Mouse (Mus musculus): ENCODE results near the gene Hebp1. TPM values are rescaled to one million over a fixed set of nuclear protein-coding genes. Genes with fewer than 3 reads are reported as not detected.

Hebp1 gene
- 5.2 and 6.3 TPM in 2 replicates for polyA plus RNA-seq (2015; fragmentation: Nextera tagmentation; extraction: Ambion mirVana)

- peak within 1 kb of the TSS; percentile 91 for H3K27ac ChIP-seq (replicated peaks)
- no peaks in the 10 kb centered on the region for H3K36me3 ChIP-seq
These were observed at the start of gene Hebp1, which contains the start of gene Fam234b for GRCm38 (mm10) chr6:135197921-135198532. Gene Hebp1 (minus strand): TSS chr6:135198022. Gene Fam234b (plus strand): TSS chr6:135197977.

GRCm38 (mm10) chr6:135245586-135245985 is 47.8 kb upstream of the Hebp1 start:
- H3K27me3 ChIP-seq: no peaks in the 10 kb centered on the region
- no peaks in the 10 kb centered on the region for H3K36me3 ChIP-seq
- H3K27ac ChIP-seq (replicated peaks): no peak overlapping the region
- WGBS: 71% methylated on average over 8 of the region's 8 CpGs
- H3K4me2 ChIP-seq: no peak overlapping the region
- ATAC-seq (ENCODE audit: low read depth): no peak
- peaks cover 8% of the 10 kb centered on the region for H3K4me1 ChIP-seq (replicated peaks)
- H3K9ac ChIP-seq: no peak overlapping the region
- H3K9me3 ChIP-seq: no peaks in the 10 kb centered on the region
- no peak overlapping the region for H3K4me3 ChIP-seq

More at GRCm38 (mm10) chr6:135197921-135198532, at the start of gene Hebp1, which contains the start of gene Fam234b:
- peaks cover 46% of the 10 kb centered on the region for H3K4me1 ChIP-seq (replicated peaks)
- H3K9me3 ChIP-seq: no peaks in the 10 kb centered on the region
- under 1% methylated on average over 52 of the region's 52 CpGs for WGBS
- H3K27me3 ChIP-seq: no peaks in the 10 kb centered on the region
- ATAC-seq (ENCODE audit: low read depth): peak; percentile 94
- H3K4me2 ChIP-seq: peak within 1 kb of the TSS; percentile 84
- peak within 1 kb of the TSS; percentile 88 for H3K4me3 ChIP-seq
- peak within 1 kb of the TSS; percentile 92 for H3K9ac ChIP-seq

- H3K9me3 ChIP-seq: no peaks in the 10 kb centered on the region
- WGBS: 93% methylated on average over 8 of the region's 8 CpGs
- H3K27ac ChIP-seq (replicated peaks): no peak overlapping the region
- ATAC-seq (ENCODE audit: low read depth): no peak
- H3K4me3 ChIP-seq: no peak overlapping the region
- H3K9ac ChIP-seq: no peak overlapping the region
- peaks cover 22% of the 10 kb centered on the region for H3K36me3 ChIP-seq
- H3K27me3 ChIP-seq: no peaks in the 10 kb centered on the region
- no peaks in the 10 kb centered on the region for H3K4me1 ChIP-seq (replicated peaks)
- no peak overlapping the region for H3K4me2 ChIP-seq
These were observed 42.5 kb upstream of the Hebp1 start for GRCm38 (mm10) chr6:135240361-135240760.

GRCm38 (mm10) chr6:135238211-135238610 is 40.4 kb upstream of the Hebp1 start:
- Histone ChIP-seq H3K9me3 (no peaks in the 10 kb centered on the region), H3K27me3 (no peaks in the 10 kb centered on the region), H3K9ac (no peak overlapping the region), H3K4me1 (replicated peaks) (no peaks in the 10 kb centered on the region), H3K4me3 (no peak overlapping the region), H3K4me2 (no peak overlapping the region), H3K27ac (replicated peaks) (no peak overlapping the region), H3K36me3 (peaks cover 43% of the 10 kb centered on the region)
- ATAC-seq (ENCODE audit: low read depth): no peak
- WGBS: 43% methylated on average over 4 of the region's 4 CpGs

- Histone ChIP-seq H3K9me3 (no peaks in the 10 kb centered on the region), H3K27ac (replicated peaks) (no peak overlapping the region), H3K27me3 (no peaks in the 10 kb centered on the region), H3K4me2 (no peak overlapping the region), H3K4me1 (replicated peaks) (no peaks in the 10 kb centered on the region), H3K4me3 (no peak overlapping the region), H3K36me3 (peaks cover 52% of the 10 kb centered on the region), H3K9ac (no peak overlapping the region)
- WGBS: 80% methylated on average over 14 of the region's 14 CpGs
- no peak for ATAC-seq (ENCODE audit: low read depth)
These were observed 39.5 kb upstream of the Hebp1 start for GRCm38 (mm10) chr6:135237326-135237725.

GRCm38 (mm10) chr6:135236576-135236975 is 38.8 kb upstream of the Hebp1 start:
- peaks cover 59% of the 10 kb centered on the region for H3K36me3 ChIP-seq
- H3K27ac ChIP-seq (replicated peaks): no peak overlapping the region

GRCm38 (mm10) chr6:135235742-135236141 is 37.9 kb upstream of the Hebp1 start:
- Histone ChIP-seq H3K27ac (replicated peaks) (no peak overlapping the region), H3K27me3 (no peaks in the 10 kb centered on the region), H3K36me3 (peaks cover 62% of the 10 kb centered on the region), H3K4me2 (no peak overlapping the region), H3K4me3 (no peak overlapping the region), H3K9me3 (no peaks in the 10 kb centered on the region), H3K4me1 (replicated peaks) (no peaks in the 10 kb centered on the region), H3K9ac (no peak overlapping the region)
- no peak for ATAC-seq (ENCODE audit: low read depth)
- whole genome bisulfite sequencing: 93% methylated on average over 3 of the region's 3 CpGs

More at GRCm38 (mm10) chr6:135236576-135236975, 38.8 kb upstream of the Hebp1 start:
- Histone ChIP-seq H3K4me1 (replicated peaks) (no peaks in the 10 kb centered on the region), H3K9ac (no peak overlapping the region), H3K9me3 (no peaks in the 10 kb centered on the region), H3K27me3 (no peaks in the 10 kb centered on the region), H3K4me3 (no peak overlapping the region), H3K4me2 (no peak overlapping the region)
- WGBS: 85% methylated on average over 3 of the region's 3 CpGs
- ATAC-seq (ENCODE audit: low read depth): no peak

GRCm38 (mm10) chr6:135232443-135233182 is 34.8 kb upstream of the Hebp1 start:
- H3K36me3 ChIP-seq: peaks cover 86% of the 10 kb centered on the region
- WGBS: 64% methylated on average over 12 of the region's 12 CpGs
- ATAC-seq (ENCODE audit: low read depth): no peak

GRCm38 (mm10) chr6:135230586-135230985 is 32.8 kb upstream of the Hebp1 start:
- no peaks in the 10 kb centered on the region for H3K27me3 ChIP-seq
- H3K9ac ChIP-seq: no peak overlapping the region
- no peaks in the 10 kb centered on the region for H3K9me3 ChIP-seq
- H3K4me1 ChIP-seq (replicated peaks): no peaks in the 10 kb centered on the region
- no peak overlapping the region for H3K27ac ChIP-seq (replicated peaks)
- no peak overlapping the region for H3K4me3 ChIP-seq
- no peak overlapping the region for H3K4me2 ChIP-seq
- H3K36me3 ChIP-seq: peaks cover 84% of the 10 kb centered on the region
- 88% methylated on average over 6 of the region's 6 CpGs for WGBS
- no peak for ATAC-seq (ENCODE audit: low read depth)

More at GRCm38 (mm10) chr6:135232443-135233182, 34.8 kb upstream of the Hebp1 start:
- H3K9me3 ChIP-seq: no peaks in the 10 kb centered on the region
- no peaks in the 10 kb centered on the region for H3K27me3 ChIP-seq
- H3K4me2 ChIP-seq: no peak overlapping the region
- no peak overlapping the region for H3K4me3 ChIP-seq
- H3K4me1 ChIP-seq (replicated peaks): no peaks in the 10 kb centered on the region
- no peak overlapping the region for H3K9ac ChIP-seq
- no peak overlapping the region for H3K27ac ChIP-seq (replicated peaks)

- Histone ChIP-seq H3K4me3 (no peak overlapping the region), H3K27me3 (no peaks in the 10 kb centered on the region), H3K4me2 (no peak overlapping the region), H3K27ac (replicated peaks) (no peak overlapping the region), H3K36me3 (peaks cover 68% of the 10 kb centered on the region), H3K4me1 (replicated peaks) (peaks cover 12% of the 10 kb centered on the region), H3K9ac (no peak overlapping the region), H3K9me3 (no peaks in the 10 kb centered on the region)
- 47% methylated on average over 10 of the region's 10 CpGs for WGBS
- peak; percentile 64; the same call in 1 of the 2 replicates for ATAC-seq (ENCODE audit: low read depth)
These were observed 30.7 kb upstream of the Hebp1 start for GRCm38 (mm10) chr6:135228465-135228941.

- H3K4me1 ChIP-seq (replicated peaks): peaks cover 14% of the 10 kb centered on the region
- H3K9ac ChIP-seq: no peak overlapping the region
- peaks cover 56% of the 10 kb centered on the region for H3K36me3 ChIP-seq
- peak; percentile 68; the same call in 1 of the 2 replicates for ATAC-seq (ENCODE audit: low read depth)
- 52% methylated on average over 6 of the region's 6 CpGs for WGBS
- no peaks in the 10 kb centered on the region for H3K27me3 ChIP-seq
- no peak overlapping the region for H3K4me3 ChIP-seq
- no peak overlapping the region for H3K4me2 ChIP-seq
- peak overlapping the region; percentile 42; the same call in 1 of the 2 replicates for H3K27ac ChIP-seq (replicated peaks)
- H3K9me3 ChIP-seq: no peaks in the 10 kb centered on the region
These were observed 26.1 kb upstream of the Hebp1 start for GRCm38 (mm10) chr6:135223786-135224416.

GRCm38 (mm10) chr6:135219916-135220315 is 22.1 kb upstream of the Hebp1 start:
- ATAC-seq (ENCODE audit: low read depth): no peak
- H3K27ac ChIP-seq (replicated peaks): no peak overlapping the region
- WGBS: 92% methylated on average over 5 of the region's 5 CpGs
- H3K4me3 ChIP-seq: no peak overlapping the region
- H3K9me3 ChIP-seq: no peaks in the 10 kb centered on the region
- no peaks in the 10 kb centered on the region for H3K27me3 ChIP-seq
- H3K4me2 ChIP-seq: no peak overlapping the region
- H3K36me3 ChIP-seq: peaks cover 58% of the 10 kb centered on the region
- H3K9ac ChIP-seq: no peak overlapping the region
- peaks cover 10% of the 10 kb centered on the region for H3K4me1 ChIP-seq (replicated peaks)
